Mouse (Mus musculus) erythroid progenitor cell, adult 5-6 weeks (primary cell): ENCODE measurements around the gene A730049H05Rik. TPM values are rescaled to one million over a fixed set of nuclear protein-coding genes. Genes with fewer than 3 reads are reported as not detected.

Experiments used
- ATAC-seq: replicated peaks from 2 replicates; pipeline ENCODE4 v1.8.0; 2016; ENCODE audit warnings: moderate number of reproducible peaks, mild to moderate bottlenecking, moderate TSS enrichment, inconsistent platforms; ENCODE audit not compliant: poor library complexity, low FRiP score, severe bottlenecking
- total RNA-seq, 2 experiments: library from RNA; stranded (forward) in 1 of 2; stranded (reverse) in 1 of 2; fragments of 150-400 nt in 1 of 2; fragments of 186-747, 209-891 nt in 1 of 2; gene quantifications; 2 replicates each; pipeline versions ENCODE4 v1.2.3 to v1.2.4; 2015 to 2017; ENCODE audit warnings: low replicate concordance in 2 of 2

Gene A730049H05Rik
- total RNA-seq, 2 experiments from 2014 or later = not detected

DNA sequence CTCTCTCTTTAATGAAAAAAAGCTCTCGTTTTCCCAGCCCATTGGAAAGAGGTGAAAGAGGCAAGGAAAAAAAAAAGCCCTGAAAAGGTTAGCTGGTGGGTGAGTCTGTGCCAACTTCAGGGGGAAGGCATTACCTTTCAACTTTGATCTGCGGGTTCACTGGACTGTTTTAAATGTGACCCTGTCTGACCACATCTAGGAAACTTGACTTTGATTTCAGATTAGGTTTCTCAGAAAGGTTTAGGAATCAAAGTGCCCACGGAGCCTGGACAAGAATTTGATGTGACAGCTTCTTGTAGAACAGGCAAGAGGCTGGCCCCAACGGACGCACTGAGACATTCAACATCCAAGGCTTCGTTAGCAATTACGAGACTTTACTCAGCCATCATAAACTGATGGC is 7.7 kb downstream of the A730049H05Rik start:
- no peak for ATAC-seq

DNA sequence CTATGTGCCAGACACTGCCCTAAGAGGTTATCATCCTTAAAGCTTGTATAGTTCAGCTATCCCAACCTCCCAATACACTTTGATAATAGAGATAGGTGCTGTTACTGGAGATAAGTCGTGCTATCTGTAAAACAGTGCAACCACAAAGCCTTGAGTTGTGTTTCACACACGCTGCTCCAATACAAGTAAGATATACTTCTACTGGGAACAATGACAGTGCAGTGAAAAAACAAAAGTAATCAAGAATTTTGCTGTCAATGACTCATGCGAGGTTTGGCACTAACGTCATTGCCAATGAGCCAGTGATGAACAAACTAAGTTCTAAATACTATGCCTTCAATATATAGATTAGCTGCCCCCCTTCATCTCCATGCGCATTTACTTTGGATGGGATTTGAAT is 10.3 kb downstream of the A730049H05Rik start:
- ATAC-seq = no peak

DNA sequence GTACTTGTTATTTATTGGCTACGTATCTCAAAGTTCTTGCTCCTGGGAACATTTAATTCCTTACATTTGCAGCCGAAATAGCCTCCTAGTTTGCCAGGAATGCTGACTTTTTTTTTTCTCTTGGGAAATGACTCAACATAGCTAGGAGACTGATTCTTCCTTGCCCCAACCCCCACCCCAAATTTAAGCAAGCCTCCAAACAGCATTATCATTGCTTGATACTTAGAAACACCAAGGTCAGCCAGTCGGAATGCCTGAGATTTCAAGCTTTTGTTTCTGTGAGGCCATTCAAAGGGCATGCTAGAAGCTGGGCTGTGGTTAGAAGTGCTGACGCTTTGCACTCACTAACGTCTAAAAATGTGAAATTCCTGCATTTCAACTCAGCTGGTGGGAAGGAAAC is 11.1 kb downstream of the A730049H05Rik start:
- ATAC-seq = no peak

DNA sequence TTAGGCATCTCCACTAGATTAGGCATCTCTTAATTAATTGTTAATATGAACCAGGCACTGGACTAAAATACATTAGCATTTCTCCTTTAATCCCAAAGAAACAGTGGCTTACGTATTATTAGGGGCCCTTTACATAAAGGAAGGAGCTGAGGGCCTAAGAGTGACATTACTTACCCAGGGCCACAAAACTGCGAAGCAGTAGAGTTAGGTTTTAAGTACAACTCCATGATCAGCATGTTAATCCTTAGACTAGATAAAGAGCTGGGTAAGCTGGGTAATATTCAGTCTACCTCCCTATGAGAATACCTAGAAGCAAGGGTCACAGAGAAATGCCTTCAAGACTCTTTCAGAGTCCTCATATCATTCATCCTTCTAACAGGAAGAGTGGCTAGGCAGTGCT is 12.9 kb downstream of the A730049H05Rik start:
- ATAC-seq = no peak

- no peak for ATAC-seq
These were observed 14.8 kb downstream of the A730049H05Rik start for GRCm38 (mm10) chr6:92831106-92831505.

GRCm38 (mm10) chr6:92842000-92842399 is 25.7 kb downstream of the A730049H05Rik start:
- ATAC-seq = no peak

DNA sequence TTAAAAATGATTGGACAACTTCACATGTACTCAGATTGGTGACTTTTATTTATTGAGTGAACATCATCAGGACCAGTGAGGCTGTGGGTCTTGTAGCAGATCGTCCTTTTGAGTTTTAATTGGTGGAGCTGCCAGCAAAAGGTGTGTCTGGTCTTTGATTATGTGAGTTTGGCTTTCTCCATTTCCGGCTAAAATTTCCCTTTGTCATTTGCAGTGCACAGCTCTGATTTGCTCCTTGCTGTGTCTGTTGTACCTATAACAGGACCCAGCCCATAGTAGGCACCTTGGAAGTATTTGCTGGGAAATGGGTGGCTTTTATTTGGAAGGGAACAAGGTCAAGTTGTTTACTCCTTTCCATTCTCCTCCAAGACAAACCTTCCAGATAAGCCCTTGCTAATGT is 27.2 kb downstream of the A730049H05Rik start:
- ATAC-seq = no peak

DNA sequence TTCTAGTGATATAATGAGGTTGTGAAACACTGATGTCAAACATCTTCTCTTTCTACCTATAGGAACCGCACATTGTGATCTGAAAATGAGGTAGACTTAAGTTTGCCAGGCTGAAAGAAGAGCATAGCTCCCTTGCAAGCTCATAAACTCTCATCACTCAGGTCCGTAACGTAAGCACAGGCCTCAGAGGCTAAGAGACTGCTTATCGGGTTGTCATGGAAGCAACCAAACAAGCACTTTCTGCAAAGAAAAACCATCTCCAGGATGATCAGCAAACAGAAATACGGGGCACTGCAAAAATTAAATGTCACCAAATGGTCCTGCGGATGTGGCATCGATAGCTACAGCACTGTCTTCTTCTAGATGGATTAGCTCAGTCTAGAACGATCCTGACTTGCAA is 29.6 kb downstream of the A730049H05Rik start:
- ATAC-seq = no peak

- no peak for ATAC-seq
These were observed 30.3 kb downstream of the A730049H05Rik start for GRCm38 (mm10) chr6:92846614-92847013.

- no peak for ATAC-seq
These were observed 32.9 kb downstream of the A730049H05Rik start for GRCm38 (mm10) chr6:92849208-92849607.

DNA sequence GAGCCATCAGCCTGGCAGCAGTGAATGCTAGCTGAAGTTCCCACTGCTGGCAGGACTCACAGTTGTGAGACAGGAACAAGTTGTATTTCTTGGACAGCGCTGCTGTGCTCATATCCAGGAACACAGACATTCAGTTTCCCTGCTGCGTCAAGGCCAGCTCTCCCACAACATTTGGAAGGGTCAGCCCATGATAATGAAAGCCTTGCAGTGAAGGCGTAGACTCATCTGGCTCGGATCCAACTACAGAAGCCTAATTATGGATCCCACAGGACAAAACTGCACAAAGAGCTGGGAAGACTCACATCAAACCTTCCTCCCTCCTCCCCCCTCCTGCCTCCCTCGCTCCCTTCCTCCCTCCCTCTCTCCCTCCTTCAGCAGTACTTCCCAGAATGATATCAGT is 34.0 kb downstream of the A730049H05Rik start:
- no peak for ATAC-seq

DNA sequence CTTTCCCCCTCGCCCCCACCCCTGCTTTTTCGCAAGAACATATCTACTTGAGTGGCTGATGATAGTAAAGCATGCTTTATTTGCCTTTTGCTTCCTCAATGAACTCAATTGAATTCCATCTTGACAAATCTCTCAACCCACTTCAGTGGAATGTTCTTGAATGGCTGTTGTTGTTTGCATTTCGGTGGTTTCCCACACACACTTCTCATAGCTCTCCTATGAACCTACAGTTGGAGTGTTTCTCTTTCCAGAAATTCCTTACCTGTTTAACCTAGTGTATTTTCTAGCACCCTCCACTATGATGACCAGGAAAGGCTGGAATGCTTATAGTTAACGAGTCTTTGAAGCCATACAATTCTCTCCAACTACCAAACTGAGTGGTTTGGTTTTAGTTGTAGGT is 38.6 kb downstream of the A730049H05Rik start:
- no peak for ATAC-seq

DNA sequence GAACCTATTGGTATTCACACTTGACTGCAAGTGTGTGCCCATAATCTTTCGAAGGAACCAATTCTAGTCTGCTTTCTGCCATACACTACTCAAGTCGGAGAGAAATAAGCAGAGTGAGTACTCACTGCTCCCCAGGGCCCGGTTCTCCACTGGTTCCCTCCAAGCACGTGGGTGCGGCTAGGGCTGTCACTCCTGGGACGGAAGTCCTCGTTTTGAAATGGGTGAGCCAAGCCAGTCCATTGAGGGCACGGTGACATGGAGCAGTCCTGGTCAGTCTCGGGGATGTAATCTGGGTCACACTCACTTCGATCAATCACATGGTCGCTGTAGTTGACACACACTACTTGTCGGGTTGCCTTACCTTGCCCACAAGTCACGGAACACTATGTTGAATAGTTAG is 41.5 kb downstream of the A730049H05Rik start:
- ATAC-seq = no peak

- ATAC-seq = no peak
These were observed 42.6 kb downstream of the A730049H05Rik start for GRCm38 (mm10) chr6:92858721-92859510.

GRCm38 (mm10) chr6:92860285-92860912 is 44.1 kb downstream of the A730049H05Rik start:
- ATAC-seq = no peak

DNA sequence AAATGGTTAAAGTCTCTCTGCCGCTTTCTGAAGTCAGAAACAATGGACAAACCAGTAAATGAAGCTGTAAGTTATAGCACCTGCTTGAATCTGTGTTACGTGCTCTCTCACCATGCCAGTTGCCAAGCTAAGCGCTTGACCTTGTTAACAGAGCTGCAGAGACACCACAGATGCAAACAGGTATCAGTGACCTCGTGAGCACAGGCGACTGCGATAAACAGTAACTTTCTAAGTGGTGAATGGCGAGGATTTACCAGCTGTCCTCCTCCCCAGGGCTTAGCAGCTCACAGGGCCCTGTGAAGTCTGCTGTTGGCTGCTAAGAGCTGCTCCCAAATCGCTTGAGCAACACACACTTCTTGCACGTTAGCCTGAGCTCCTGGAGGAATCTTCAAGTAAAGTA is 46.3 kb downstream of the A730049H05Rik start:
- no peak for ATAC-seq

DNA sequence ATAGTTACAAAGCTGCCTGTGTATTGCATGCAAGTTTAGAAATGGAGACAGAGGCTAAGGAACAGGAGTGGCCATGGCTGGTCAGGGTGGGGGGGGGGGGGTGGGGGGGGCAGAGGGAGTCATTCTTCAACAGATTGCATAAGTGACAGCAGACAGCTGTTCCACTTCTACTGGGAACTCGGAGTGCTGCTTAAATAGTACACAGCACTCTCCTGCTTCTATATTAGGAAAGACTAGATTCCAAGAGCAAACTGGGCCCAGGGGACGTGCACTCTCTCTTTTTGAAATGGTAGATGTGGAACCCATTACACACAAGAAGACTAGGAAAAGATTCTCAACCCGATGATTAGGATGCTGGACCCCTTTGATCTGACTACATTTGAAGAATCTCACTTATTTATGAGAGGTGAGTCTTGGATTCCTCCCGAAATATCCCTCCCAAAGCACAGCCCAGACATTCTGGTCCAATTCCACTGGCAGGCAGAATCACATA is 52.9 kb downstream of the A730049H05Rik start, which contains the start of gene Gm15737:
Gm15737 (plus strand) TSS at position 269 of the 493 bp plus-strand sequence.
- no peak for ATAC-seq

DNA sequence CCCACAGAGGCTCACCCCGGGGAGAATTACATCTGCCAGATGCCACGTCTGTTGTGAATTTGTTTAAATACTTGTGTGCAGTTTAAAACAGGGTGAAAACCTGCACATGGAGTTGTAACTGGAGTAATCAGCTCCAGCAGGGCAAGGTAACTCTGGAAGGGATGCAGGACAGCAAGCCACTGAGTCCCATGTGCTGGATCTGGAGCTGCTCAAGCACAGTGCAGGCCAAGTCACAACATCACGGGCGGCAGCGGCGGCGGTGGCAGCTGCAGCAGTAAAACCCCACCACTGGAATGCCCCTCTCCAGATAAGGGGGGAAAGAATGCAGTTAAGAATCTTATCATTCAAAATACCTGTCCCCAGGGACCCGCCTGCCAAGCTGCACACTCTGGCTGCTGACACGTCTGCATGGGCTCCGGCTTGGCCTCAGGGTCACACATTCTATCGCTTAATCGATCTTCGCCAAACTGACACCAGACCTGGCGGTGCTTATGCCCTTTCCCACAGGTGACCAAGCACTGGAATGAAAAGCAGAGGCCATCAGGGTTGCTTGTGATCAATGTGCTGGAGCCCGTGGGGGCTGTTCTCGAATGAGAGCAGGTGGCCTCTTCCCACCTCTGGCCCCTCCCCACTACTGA is 53.4 kb downstream of the A730049H05Rik start:
- no peak for ATAC-seq

DNA sequence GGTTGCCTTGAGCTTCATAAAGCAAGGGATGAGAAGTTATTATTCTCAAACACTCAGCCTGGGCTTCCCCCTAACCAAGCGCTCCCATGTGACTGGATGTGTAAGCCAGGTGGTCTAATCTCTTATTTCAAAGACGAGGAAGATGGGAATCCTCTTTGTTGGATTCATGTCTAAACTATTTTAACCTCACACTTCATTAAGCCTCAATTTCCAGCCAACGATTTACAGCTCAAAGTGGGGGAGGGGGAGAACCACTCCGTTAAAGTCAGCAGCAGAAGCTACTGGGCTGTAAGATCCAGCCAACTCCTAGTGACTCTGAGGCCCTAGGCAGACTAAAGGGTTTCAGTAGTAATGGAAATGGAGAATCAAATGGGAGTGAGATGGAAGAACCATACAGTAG is 55.5 kb downstream of the A730049H05Rik start:
- no peak for ATAC-seq

DNA sequence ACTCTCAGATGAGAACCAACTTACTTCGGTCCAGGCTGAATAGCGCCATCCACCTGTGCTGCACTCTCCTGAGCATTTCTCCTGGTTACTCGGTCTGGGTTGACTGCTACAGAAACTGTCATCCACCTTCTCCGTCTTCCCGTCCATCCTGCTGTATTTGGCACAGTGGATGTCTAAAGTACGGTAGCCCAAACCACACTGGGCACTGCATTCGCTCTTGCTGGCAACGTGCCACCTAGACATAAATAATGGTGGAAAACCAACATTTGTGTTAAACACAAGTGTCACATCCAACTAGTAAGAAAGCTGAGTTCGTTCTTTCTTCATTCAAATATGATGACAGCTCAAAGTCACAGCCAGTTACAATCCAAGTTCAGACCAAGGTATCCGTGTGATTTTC is 56.5 kb downstream of the A730049H05Rik start:
- no peak for ATAC-seq

DNA sequence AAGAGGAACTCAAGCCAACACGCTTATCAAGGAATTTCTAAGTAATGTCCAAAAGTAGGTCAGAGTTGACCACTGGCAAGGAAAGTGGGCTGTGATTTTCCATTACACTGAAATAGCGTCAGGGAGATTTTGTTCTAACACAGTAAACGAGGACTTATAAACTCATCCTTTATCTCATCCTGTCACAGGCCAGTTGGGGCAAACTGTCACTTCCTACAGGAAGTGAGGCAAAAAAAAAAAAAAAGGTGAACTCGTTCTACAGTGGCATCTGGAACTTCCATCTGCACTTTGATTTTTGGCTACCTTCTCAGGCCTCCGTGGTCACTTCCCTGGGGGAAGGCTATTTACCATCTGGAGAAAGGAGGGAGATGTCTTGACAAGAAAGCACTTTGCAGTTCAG is 58.6 kb downstream of the A730049H05Rik start:
- ATAC-seq = no peak
